Mouse (Mus musculus) myocyte (in vitro differentiated cells): Measurements from ENCODE around the gene Fkbp10.

Source experiments
- CEBPB ChIP-seq: IDR thresholded peaks from 2 replicates; pipeline ENCODE4 v1.6.1; 2011; ENCODE audit warnings: mild to moderate bottlenecking, moderate library complexity; ENCODE audit not compliant: poor library complexity, insufficient read depth, severe bottlenecking
- E2F4 ChIP-seq: IDR thresholded peaks from one replicate; pipeline ENCODE4 v1.6.1; 2011; ENCODE audit warnings: mild to moderate bottlenecking, control low read depth, moderate library complexity; ENCODE audit not compliant: insufficient read depth
- MAX ChIP-seq: IDR thresholded peaks from one replicate; pipeline ENCODE4 v1.6.1; 2011; ENCODE audit warnings: low read depth, mild to moderate bottlenecking, control low read depth
- MYOD1 ChIP-seq, 3 experiments: IDR thresholded peaks; one replicate each; pipeline ENCODE4 v1.6.1; 2011; ENCODE audit warnings: control low read depth in 2 of 3, low read depth in 2 of 3, mild to moderate bottlenecking in 2 of 3, moderate library complexity in 1 of 3; ENCODE audit not compliant: insufficient read length in 2 of 3, control insufficient read depth in 1 of 3
- MYOG ChIP-seq, 3 experiments: IDR thresholded peaks; one replicate each; pipeline ENCODE4 v1.6.1; 2011; ENCODE audit warnings: control low read depth in 2 of 3, low read depth in 2 of 3, mild to moderate bottlenecking in 2 of 3; ENCODE audit not compliant: insufficient read length in 2 of 3, control insufficient read depth in 1 of 3, insufficient read depth in 1 of 3
- POLR2A ChIP-seq: IDR thresholded peaks from one replicate; pipeline ENCODE4 v1.6.1; 2011; ENCODE audit warnings: low read depth, mild to moderate bottlenecking, control low read depth, moderate library complexity; ENCODE audit not compliant: insufficient read length
- POLR2AphosphoS2 ChIP-seq: IDR thresholded peaks from one replicate; pipeline ENCODE4 v1.6.1; 2011; ENCODE audit warnings: low read depth, control low read depth; ENCODE audit not compliant: insufficient read length
- REST ChIP-seq: IDR thresholded peaks from one replicate; pipeline ENCODE4 v1.6.1; 2011; ENCODE audit warnings: mild to moderate bottlenecking, control low read depth, moderate library complexity; ENCODE audit not compliant: insufficient read depth, insufficient read length
- SRF ChIP-seq: IDR thresholded peaks from one replicate; pipeline ENCODE4 v1.6.1; 2011; ENCODE audit warnings: low read depth; ENCODE audit not compliant: control insufficient read depth, insufficient read length
- TCF12 ChIP-seq: IDR thresholded peaks from one replicate; pipeline ENCODE4 v1.6.1; 2011; ENCODE audit warnings: mild to moderate bottlenecking, control low read depth; ENCODE audit not compliant: poor library complexity, insufficient read depth, severe bottlenecking
- TCF3 ChIP-seq: IDR thresholded peaks from one replicate; pipeline ENCODE4 v1.6.1; 2011; ENCODE audit warnings: low read depth, control low read depth; ENCODE audit not compliant: insufficient read length
- USF1 ChIP-seq: IDR thresholded peaks from one replicate; pipeline ENCODE4 v1.6.1; 2011; ENCODE audit warnings: low read depth, mild to moderate bottlenecking, control low read depth, moderate library complexity

DNA sequence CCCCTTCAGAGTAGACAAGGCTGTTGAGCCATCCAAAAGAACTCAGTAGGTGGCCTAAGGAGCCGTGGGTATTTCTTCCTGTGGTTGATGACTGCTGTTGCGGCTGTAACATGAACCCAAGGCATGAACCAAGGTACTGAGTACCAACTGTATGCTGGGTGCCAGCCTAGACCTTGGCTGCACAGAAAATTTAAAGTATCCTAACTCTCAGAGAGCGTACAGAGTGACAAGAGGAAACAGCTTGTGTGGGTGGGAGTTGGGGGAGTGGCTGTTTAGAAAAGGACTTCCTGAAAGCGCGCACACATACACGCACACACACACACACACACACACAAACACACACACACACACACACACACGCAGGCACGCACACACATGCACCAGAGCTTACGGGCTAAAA is 16.2 kb upstream of the Fkbp10 start:
- TF ChIP-seq POLR2A = no peak
- peak; percentile 12 for TF ChIP-seq TCF12
- peak in 2 of 3 experiments; percentile 20 to 68 for TF ChIP-seq MYOG (IDR thresholded peaks at IDR 0.05; ENCODE audit: control insufficient read depth in 1 of 3, insufficient read depth in 1 of 3, insufficient read length in 2 of 3, low read depth in 2 of 3)
- TF ChIP-seq MYOD1 (IDR thresholded peaks at IDR 0.05; ENCODE audit: control insufficient read depth in 1 of 3, insufficient read length in 2 of 3, low read depth in 2 of 3) = peak in 2 of 3 experiments; percentile 15 to 49
- no peak for TF ChIP-seq USF1
- no peak for TF ChIP-seq MAX
- no peak for TF ChIP-seq E2F4
- no peak for TF ChIP-seq SRF
- no peak for TF ChIP-seq POLR2AphosphoS2
- no peak for TF ChIP-seq REST
- no peak for TF ChIP-seq CEBPB
- no peak for TF ChIP-seq TCF3
